Mouse (Mus musculus) spleen, embryonic (tissue): ENCODE results near the gene Ushbp1.
"Not testable (repeated sequence)": the region's sequence is repeated elsewhere in the genome, so short reads cannot be mapped to it uniquely, and the experiment has no call there.

Experiments
- CTCF ChIA-PET: fragments of 350-600 bp; sonication (Branson Sonifier 250); formaldehyde crosslinking; loops from one replicate; lab custom pipeline; 2022; lab: Charles Lee

Ushbp1 gene

DNA sequence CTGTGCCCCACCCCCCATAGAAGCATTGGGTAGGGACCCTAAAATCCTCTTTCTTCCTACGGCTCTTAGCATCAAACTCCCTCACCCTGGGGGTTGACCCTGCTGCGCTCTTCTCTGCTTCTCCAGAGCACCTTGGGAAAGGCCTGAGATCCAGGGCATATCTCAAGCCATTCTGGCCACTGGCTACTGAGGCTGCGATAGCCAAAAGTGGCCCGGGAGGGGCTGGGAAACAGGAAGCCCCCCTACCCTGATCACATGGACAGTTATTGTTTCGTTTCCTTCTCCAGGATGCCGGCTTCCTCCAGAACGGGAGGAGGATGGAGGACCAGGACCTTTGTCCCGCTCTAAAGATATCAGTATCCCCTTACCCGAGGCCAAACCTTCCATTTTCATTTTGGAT lies at the start of gene Ushbp1:
Ushbp1 (minus strand) TSS at position 174 of the 400 bp plus-strand sequence.
- CTCF ChIA-PET, result no interaction called here

GRCm38 (mm10) chr8:71445096-71445495 lies 49.5 kb upstream of the Ushbp1 start:
- CTCF ChIA-PET, result no interaction called here

GRCm38 (mm10) chr8:71441404-71441803 lies 45.8 kb upstream of the Ushbp1 start:
- CTCF ChIA-PET, result interaction anchor here (0.7 to 1.5 kb wide), 4 partner anchors 70 to 131 kb away, joined by 3 to 10 read pairs (median 4); no protein-coding TSS in a partner anchor

DNA sequence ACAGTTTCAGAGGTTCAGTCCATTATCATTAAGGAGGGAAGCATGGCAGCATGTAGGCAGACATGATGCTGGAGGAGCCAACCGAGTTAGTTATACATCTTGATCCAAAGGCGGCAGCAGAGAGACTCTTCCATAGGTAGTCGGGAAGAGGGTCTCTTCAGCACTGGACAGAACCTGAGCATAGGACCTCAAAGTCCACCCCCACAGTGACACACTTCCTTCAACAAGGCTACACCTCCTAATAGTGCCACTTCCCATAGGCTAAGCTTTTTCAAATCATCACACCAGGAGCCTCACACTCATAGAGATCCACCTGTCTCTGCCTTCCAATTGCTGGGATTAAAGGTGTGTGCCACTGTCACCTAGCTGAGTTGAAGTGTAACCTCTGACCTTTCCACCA lies 41.4 kb upstream of the Ushbp1 start:
- CTCF ChIA-PET, result no interaction called here

DNA sequence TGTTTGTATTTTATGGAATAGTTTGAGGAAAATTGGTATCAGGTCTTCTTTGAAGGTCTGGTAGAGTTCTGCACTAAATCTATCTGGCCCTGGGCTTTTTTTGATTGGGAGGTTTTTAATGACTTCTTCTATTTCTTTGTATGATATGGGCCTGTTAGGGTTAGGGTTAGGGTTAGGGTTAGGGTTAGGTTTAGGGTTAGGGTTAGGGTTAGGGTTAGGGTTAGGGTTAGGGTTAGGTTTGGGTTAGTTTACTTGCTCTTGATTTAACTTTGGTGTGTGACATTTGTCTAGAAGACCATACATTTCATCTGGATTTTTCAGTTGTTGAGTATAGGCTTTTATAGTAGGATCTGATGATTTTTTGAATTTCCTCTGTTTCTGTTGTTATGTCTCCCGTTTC lies 37.3 kb upstream of the Ushbp1 start:
- CTCF ChIA-PET, result not testable (repeated sequence)

GRCm38 (mm10) chr8:71422121-71422520 lies 26.5 kb upstream of the Ushbp1 start:
- CTCF ChIA-PET, result no interaction called here

DNA sequence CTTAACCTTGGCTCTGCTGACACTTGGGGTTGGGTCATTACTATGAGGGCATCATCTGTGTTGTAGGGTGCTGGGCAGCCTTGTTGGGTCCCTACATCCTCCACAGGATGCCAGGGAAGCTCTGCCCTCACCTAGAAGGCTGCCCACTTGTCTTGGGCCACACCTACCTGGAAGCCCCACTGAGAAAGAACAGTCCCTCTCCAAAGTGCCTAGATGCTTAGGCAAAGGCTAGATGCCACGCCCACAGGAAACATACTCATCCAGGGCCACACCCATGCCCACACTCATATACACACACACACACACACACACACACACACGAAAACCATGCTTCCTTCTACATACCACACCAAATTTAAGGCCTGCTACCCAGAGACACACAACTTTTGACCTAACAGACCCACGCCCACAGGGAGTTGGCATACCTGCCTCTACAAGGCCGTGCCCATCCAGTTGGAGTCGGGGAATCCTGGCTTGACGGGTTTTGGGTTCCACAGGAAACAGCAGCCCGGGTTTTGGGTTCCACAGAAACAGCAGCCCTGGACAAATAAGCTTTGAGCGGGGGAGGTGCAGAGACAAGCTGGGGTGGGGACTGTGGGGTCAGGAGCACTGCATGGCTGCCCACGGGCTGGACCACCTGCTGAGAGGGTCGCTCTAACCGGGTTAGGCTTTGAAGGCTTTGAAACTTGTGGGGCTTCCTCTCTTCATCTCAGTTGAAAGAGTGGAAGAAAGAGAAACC lies 16.1 kb upstream of the Ushbp1 start:
- CTCF ChIA-PET, result interaction anchor here (0.6 to 0.7 kb wide), 2 partner anchors 128 to 186 kb away, joined by 3 read pairs; no protein-coding TSS in a partner anchor

DNA sequence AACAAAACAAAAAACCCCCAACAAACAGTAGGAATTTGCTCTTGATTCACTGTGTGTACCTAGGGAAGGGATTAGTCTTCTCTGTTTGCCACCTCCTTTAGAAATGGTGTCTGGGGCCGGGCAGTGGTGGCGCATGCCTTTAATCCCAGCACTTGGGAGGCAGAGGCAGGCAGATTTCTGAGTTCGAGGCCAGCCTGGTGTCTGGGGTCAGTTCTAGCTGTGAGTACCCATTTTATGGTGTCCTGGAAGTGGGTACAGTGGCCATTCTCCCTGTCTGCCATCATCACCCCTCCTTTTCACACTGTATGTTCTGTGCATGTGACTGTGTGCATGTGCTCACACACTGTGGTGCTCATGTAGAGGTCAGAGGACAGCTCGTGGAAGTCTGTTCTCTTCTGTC lies 12.6 kb upstream of the Ushbp1 start:
- CTCF ChIA-PET, result no interaction called here

DNA sequence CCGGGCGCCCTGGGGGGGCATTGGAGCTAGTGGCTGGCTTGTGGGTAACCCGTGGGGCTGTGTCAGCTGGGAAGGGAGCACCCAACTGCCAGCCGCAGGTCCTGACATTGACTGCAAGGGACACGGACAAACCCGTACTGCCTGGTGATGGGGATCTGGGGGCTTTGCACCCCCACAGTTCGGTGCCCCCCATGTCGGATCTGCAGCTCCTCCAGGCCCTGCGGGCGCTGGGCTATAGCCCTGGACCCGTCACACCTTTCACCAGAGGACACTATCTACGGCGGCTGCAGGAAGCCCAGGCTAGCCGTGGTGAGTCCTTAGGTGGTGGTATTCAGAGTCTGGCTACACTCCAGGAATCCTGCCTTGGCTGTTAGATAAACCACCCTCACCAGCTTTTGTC lies 11.8 kb upstream of the Ushbp1 start:
- CTCF ChIA-PET, result no interaction called here

GRCm38 (mm10) chr8:71406099-71407015 lies 10.8 kb upstream of the Ushbp1 start:
- CTCF ChIA-PET, result no interaction called here

DNA sequence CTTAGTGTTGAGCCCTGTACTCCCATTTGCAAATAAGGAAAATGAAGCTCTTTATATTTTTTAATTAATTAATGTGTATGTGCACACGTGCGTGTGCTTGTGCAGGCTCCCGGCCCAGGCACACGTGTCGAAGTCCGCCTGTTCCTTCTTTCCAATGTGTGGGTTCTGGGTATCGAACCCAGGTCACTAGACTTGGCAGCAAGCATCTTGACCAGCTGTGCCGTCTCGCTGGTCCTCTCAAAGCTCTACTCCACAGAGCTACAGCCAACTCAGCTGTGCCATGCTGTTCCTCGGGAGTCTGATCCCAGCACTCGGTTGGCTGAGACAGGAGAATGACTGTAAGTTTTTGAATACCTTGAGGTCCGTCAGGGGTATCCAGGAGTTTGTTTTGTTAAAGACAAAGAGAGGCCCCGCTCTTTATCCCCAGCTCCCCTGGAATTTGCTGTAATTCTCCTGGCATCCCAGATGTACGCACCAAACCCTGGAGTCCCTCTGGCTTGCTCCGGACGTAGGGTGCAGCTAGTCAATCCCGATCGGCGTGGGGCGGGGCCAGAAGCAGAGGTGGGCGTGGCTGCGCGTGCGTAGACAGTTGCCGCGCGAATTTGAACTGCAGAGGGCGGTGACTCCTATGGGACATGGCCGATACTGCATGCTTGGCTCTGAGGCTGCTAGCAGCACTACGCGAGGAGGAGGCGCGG lies 9.9 kb upstream of the Ushbp1 start, which contains the start of gene Ankle1:
Ankle1 (plus strand) TSS at position 610 of the 698 bp plus-strand sequence.
- CTCF ChIA-PET, result interaction anchor here (1.7 kb wide), 1 partner anchor 62 kb away, joined by 5 read pairs; no protein-coding TSS in a partner anchor

- CTCF ChIA-PET, result interaction anchor here (1.7 kb wide), 1 partner anchor 61 kb away, joined by 5 read pairs; no protein-coding TSS in a partner anchor
Observed at GRCm38 (mm10) chr8:71404951-71405351, 9.3 kb upstream of the Ushbp1 start.

- CTCF ChIA-PET, result interaction anchor here (1.7 kb wide), 1 partner anchor 60 kb away, joined by 5 read pairs; no protein-coding TSS in a partner anchor
Observed at GRCm38 (mm10) chr8:71404011-71404410, 8.4 kb upstream of the Ushbp1 start.

- CTCF ChIA-PET, result no interaction called here
Observed at GRCm38 (mm10) chr8:71403107-71403885, 7.7 kb upstream of the Ushbp1 start.

GRCm38 (mm10) chr8:71402446-71402964 lies 6.9 kb upstream of the Ushbp1 start:
- CTCF ChIA-PET, result no interaction called here

GRCm38 (mm10) chr8:71401454-71401853 lies 5.9 kb upstream of the Ushbp1 start:
- CTCF ChIA-PET, result no interaction called here

DNA sequence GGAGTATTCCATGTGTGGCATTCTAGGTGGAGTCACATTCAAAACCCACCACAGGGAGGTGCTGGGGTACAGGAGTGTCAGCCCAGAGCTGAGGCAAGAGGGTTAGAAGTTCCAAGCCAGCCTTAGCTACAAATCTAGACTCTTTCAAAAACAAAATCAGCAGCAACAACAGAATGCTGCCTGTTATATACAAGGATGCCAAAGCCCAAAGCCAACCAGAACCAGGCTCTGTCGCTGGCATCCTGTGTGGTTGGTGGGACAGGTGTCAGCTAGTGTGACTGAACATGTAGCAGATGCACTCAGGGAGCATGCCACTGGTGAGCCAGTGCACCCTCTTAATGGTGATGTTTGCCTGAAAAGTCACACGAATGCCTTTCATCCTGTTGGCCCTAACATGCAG lies 5.2 kb upstream of the Ushbp1 start:
- CTCF ChIA-PET, result no interaction called here

- CTCF ChIA-PET, result no interaction called here
Observed at GRCm38 (mm10) chr8:71397701-71398100, 2.1 kb upstream of the Ushbp1 start.

GRCm38 (mm10) chr8:71396639-71397305 lies 1.2 kb upstream of the Ushbp1 start, which contains the start of gene Babam1:
Gene Babam1, plus strand, starts transcription at chr8:71396861.
- CTCF ChIA-PET, result no interaction called here

DNA sequence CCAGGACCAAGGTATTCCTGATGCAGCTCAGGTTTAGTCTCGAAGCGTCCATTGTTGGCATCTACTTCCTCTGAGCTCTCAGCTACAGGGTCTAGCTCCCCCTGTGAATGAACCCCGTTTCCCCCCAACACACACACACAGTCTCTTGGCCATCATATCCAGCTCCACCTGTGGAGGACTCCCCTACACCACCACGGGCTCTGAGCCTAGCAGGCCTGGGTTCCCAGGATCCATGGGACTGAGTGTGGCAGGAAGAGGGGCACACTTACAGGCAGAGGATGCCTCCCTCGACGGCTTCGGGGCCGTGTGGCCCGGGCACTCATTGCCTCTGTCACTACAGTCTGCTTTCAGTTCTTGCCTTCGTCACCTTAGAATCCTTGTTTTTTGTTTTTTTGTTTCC lies 531 bp downstream of the Ushbp1 start:
- CTCF ChIA-PET, result no interaction called here
